21 mouse cellular contexts compared by ENCODE assay signal in genomic region chr7:19349188-19349915, GRCm38 (mm10). TPM values are rescaled to one million over a fixed set of nuclear protein-coding genes. Genes with fewer than 3 reads are reported as not detected.
A peak's percentile ranks its signal among the peaks of the same experiment; 100 is the strongest.
DNase-seq lines count a peak whose midpoint lies in the region; ATAC-seq and TF ChIP-seq lines count a peak whose summit lies in the region.
"Had no signal": no experiment of that assay in that cellular context is flagged by ENCODE, and none has a peak within 500 bp of the region (broad histone marks: within the 10 kb centered on the region; RNA-seq: fewer than 3 reads in every experiment).

No protein-coding gene starts in this region.

- no peak overlapping the region for H3K27ac ChIP-seq in heart, embryonic 13.5 days (replicated peaks)
- H3K27ac ChIP-seq: forebrain, embryonic 13.5 days; hindbrain, embryonic 15.5 days; intestine, embryonic 15.5 days; left cerebral cortex, adult 2 months; liver, embryonic 13.5 days had no signal

- WGBS in heart, embryonic 13.5 days: 75% methylated on average over 13 of the region's 13 CpGs

- H3K4me2 ChIP-seq in heart, embryonic 13.5 days: no peak overlapping the region
- H3K4me2 ChIP-seq: forebrain, embryonic 13.5 days; hindbrain, embryonic 15.5 days; intestine, embryonic 15.5 days; liver, embryonic 13.5 days had no signal

- H3K9ac ChIP-seq in heart, embryonic 13.5 days: 0 out of 2 replicates have a peak overlapping the region, but pooled peaks have one; percentile 14
- H3K9ac ChIP-seq: forebrain, embryonic 13.5 days; hindbrain, embryonic 15.5 days; intestine, embryonic 15.5 days; liver, embryonic 13.5 days had no signal

- H3K4me1 ChIP-seq in heart, embryonic 13.5 days: peaks cover 15% of the 10 kb centered on the region
- H3K4me1 ChIP-seq in E14TG2a.4 (replicated peaks; ENCODE audit: low read depth, low read length): peaks cover 48% of the 10 kb centered on the region

- intact Hi-C loops in heart, postnatal 25 days (cut with DNase I): loop anchor here (5.0 kb wide), 1 partner anchor 192 kb away; no protein-coding TSS in a partner anchor

- DNase-seq in heart, postnatal 25 days (ENCODE audit: low spot score): no peak
- peak; percentile 14 for DNase-seq in kidney, postnatal 10 days
- no peak for DNase-seq in kidney, adult 8-10 months
- peak; percentile 60 for DNase-seq in 3T3-L1 (ENCODE audit: low read depth, low spot score)
- no peak for DNase-seq in spleen, postnatal 4 days (ENCODE audit: low spot score in 2 of 2)
- DNase-seq: adrenal gland, postnatal 10 days; cerebellum, adult 2 months; cerebellum, postnatal 36 days; layer of hippocampus, adult 9-11 months; liver, embryonic 13.5 days; lung, adult 2 months; lung, postnatal 14 days; thymus, adult 2 months; thymus, postnatal 4 days had no signal

- no peaks in the 10 kb centered on the region for H3K27me3 ChIP-seq in heart, embryonic 13.5 days (replicated peaks)
- H3K27me3 ChIP-seq in E14TG2a.4 (ENCODE audit: insufficient read depth, low read length): no peaks in the 10 kb centered on the region
- H3K27me3 ChIP-seq: forebrain, embryonic 13.5 days; hindbrain, embryonic 15.5 days; intestine, embryonic 15.5 days; liver, embryonic 13.5 days had no signal

- no peak for ATAC-seq in heart, embryonic 13.5 days (ENCODE audit: extremely low read depth, insufficient number of reproducible peaks, low FRiP score, low TSS enrichment)
- ATAC-seq: forebrain, embryonic 13.5 days; intestine, embryonic 15.5 days had no signal

- no peak overlapping the region for H3K4me3 ChIP-seq in heart, embryonic 13.5 days
- 0 out of 2 replicates have a peak overlapping the region, but pooled peaks have one; percentile 14 for H3K4me3 ChIP-seq in E14TG2a.4 (replicated peaks; ENCODE audit: low read length)
- H3K4me3 ChIP-seq: forebrain, embryonic 13.5 days; hindbrain, embryonic 15.5 days; intestine, embryonic 15.5 days; left cerebral cortex, adult 2 months; liver, embryonic 13.5 days had no signal

- no peaks in the 10 kb centered on the region for H3K9me3 ChIP-seq in heart, embryonic 13.5 days
- no peaks in the 10 kb centered on the region for H3K9me3 ChIP-seq in E14TG2a.4 (ENCODE audit: low read length)
- H3K9me3 ChIP-seq: forebrain, embryonic 13.5 days; hindbrain, embryonic 15.5 days; intestine, embryonic 15.5 days; liver, embryonic 13.5 days had no signal

- peaks cover 72% of the 10 kb centered on the region for H3K36me3 ChIP-seq in heart, embryonic 13.5 days
- H3K36me3 ChIP-seq in E14TG2a.4 (ENCODE audit: insufficient read depth, low read length): peaks cover 57% of the 10 kb centered on the region

- TF ChIP-seq CTCF in E14TG2a.4 (conservative IDR thresholded peaks at IDR 0.05; ENCODE audit: low read length): no peak

RNA-seq across cellular contexts. Expression of gene Ercc1, which starts 4.8 kb away (rescaled TPM):
- 62.6 and 62.7 TPM in 2 replicates for polyA plus RNA-seq in heart, embryonic 13.5 days (2015; fragmentation: Nextera tagmentation; extraction: Ambion mirVana)
- total RNA-seq in heart, postnatal 25 days (2021): 10 to 100 TPM; 40.7 to 45.1 TPM

RNA-seq across cellular contexts. Expression of gene Cd3eap, which starts 9.9 kb away (rescaled TPM):
- 17.4 and 19.8 TPM in 2 replicates for polyA plus RNA-seq in heart, embryonic 13.5 days (2015; fragmentation: Nextera tagmentation; extraction: Ambion mirVana)
- total RNA-seq in heart, postnatal 25 days (2021): 1 to 10 TPM; 9.1 to 9.7 TPM

RNA-seq across cellular contexts. Expression of gene Ppp1r13l, which starts 10.2 kb away (rescaled TPM):
- 12.8 and 13.0 TPM in 2 replicates for polyA plus RNA-seq in heart, embryonic 13.5 days (2015; fragmentation: Nextera tagmentation; extraction: Ambion mirVana)
- total RNA-seq in heart, postnatal 25 days (2021): 10 to 100 TPM; 36.5 to 40.5 TPM

RNA-seq across cellular contexts. Expression of gene Ercc2, which starts 32.5 kb away (rescaled TPM):
- polyA plus RNA-seq in heart, embryonic 13.5 days (2015; fragmentation: Nextera tagmentation; extraction: Ambion mirVana): 11.8 and 12.2 TPM in 2 replicates
- total RNA-seq in heart, postnatal 25 days (2021): 10 to 100 TPM; 10.8 to 12.6 TPM

RNA-seq across cellular contexts. Expression of gene Fosb, which starts 39.5 kb away (rescaled TPM):
- 0.14 and 0.16 TPM in 2 replicates for polyA plus RNA-seq in heart, embryonic 13.5 days (2015; fragmentation: Nextera tagmentation; extraction: Ambion mirVana)
- under 1 TPM; 0.59 to 0.81 TPM for total RNA-seq in heart, postnatal 25 days (2021)
- polyA plus RNA-seq: liver, embryonic 13.5 days; neural tube, embryonic 14.5 days had no signal

Comparison
In these comparisons a context has a peak if more than half of its experiments do, and no peak if none do; other contexts are left out.
1. DNase-seq: peak in kidney, postnatal 10 days (single experiment) and 3T3-L1 (single experiment); none in heart, postnatal 25 days (single experiment), kidney, adult 8-10 months (0 of 2) and spleen, postnatal 4 days (0 of 2).